ENCODE assay signal across 24 mouse cellular contexts in genomic region chr12:86469919-86470318, GRCm38 (mm10).
DNase-seq lines count a peak whose midpoint lies in the region; ATAC-seq and TF ChIP-seq lines count a peak whose summit lies in the region.
"Had no signal": no experiment of that assay in that cellular context is flagged by ENCODE, and none has a peak within 500 bp of the region (broad histone marks: within the 10 kb centered on the region; RNA-seq: fewer than 3 reads in every experiment).

No protein-coding gene starts in this region.

- H3K9me3 ChIP-seq in limb, embryonic 11.5 days (ENCODE audit: control insufficient read depth, low read length), result no peaks in the 10 kb centered on the region
- H3K9me3 ChIP-seq in limb, embryonic 10.5 days (replicated peaks), result no peaks in the 10 kb centered on the region
- no peaks in the 10 kb centered on the region for H3K9me3 ChIP-seq in midbrain, postnatal 0 days (ENCODE audit: low read length)
- no peaks in the 10 kb centered on the region for H3K9me3 ChIP-seq in midbrain, embryonic 11.5 days (ENCODE audit: control insufficient read depth, low read length)
- no peaks in the 10 kb centered on the region for H3K9me3 ChIP-seq in kidney, embryonic 14.5 days (ENCODE audit: control insufficient read depth, low read length)
- H3K9me3 ChIP-seq: embryonic facial prominence, embryonic 10.5 days; G1E; heart, embryonic 13.5 days; hindbrain, embryonic 12.5 days; midbrain, embryonic 13.5 days had no signal

- no peaks in the 10 kb centered on the region for H3K4me1 ChIP-seq in limb, embryonic 11.5 days (ENCODE audit: control insufficient read depth, insufficient read depth, low read length)
- peaks cover 3% of the 10 kb centered on the region; the same call in 1 of the 2 replicates for H3K4me1 ChIP-seq in limb, embryonic 10.5 days
- H3K4me1 ChIP-seq in midbrain, postnatal 0 days (ENCODE audit: insufficient read depth, low read length), result no peaks in the 10 kb centered on the region
- no peaks in the 10 kb centered on the region for H3K4me1 ChIP-seq in midbrain, embryonic 11.5 days (ENCODE audit: control insufficient read depth, insufficient read depth, low read length)
- H3K4me1 ChIP-seq in kidney, embryonic 14.5 days (ENCODE audit: control insufficient read depth, insufficient read depth, low read length), result no peaks in the 10 kb centered on the region
- H3K4me1 ChIP-seq: hindbrain, embryonic 12.5 days; midbrain, embryonic 13.5 days had no signal

- H3K27me3 ChIP-seq in limb, embryonic 11.5 days (ENCODE audit: control insufficient read depth, insufficient read depth, low read length), result no peaks in the 10 kb centered on the region
- peaks cover 18% of the 10 kb centered on the region for H3K27me3 ChIP-seq in limb, embryonic 10.5 days (ENCODE audit: low read depth, poor library complexity, severe bottlenecking)
- no peaks in the 10 kb centered on the region for H3K27me3 ChIP-seq in midbrain, postnatal 0 days (ENCODE audit: insufficient read depth, low read length)
- H3K27me3 ChIP-seq in midbrain, embryonic 11.5 days (ENCODE audit: control insufficient read depth, insufficient read depth, low read length), result no peaks in the 10 kb centered on the region
- H3K27me3 ChIP-seq in kidney, embryonic 14.5 days (ENCODE audit: control insufficient read depth, insufficient read depth, low read length), result no peaks in the 10 kb centered on the region
- H3K27me3 ChIP-seq: midbrain, embryonic 13.5 days had no signal

- ATAC-seq in limb, embryonic 11.5 days (ENCODE audit: insufficient number of reproducible peaks, low FRiP score, low TSS enrichment, low read depth), result no peak
- ATAC-seq in midbrain, postnatal 0 days (ENCODE audit: low FRiP score), result peak; percentile 13; the same call in 1 of the 2 replicates
- ATAC-seq in midbrain, embryonic 11.5 days (ENCODE audit: low FRiP score), result no peak
- no peak for ATAC-seq in kidney, embryonic 14.5 days (ENCODE audit: low FRiP score, low TSS enrichment)
- ATAC-seq in megakaryocyte progenitor cell, adult 5-6 weeks (replicated peaks; ENCODE audit: poor library complexity), result no peak
- ATAC-seq: forebrain, embryonic 16.5 days; midbrain, embryonic 13.5 days; Patski had no signal

- H3K4me2 ChIP-seq in limb, embryonic 11.5 days (ENCODE audit: low read depth, severe bottlenecking), result no peak overlapping the region
- H3K4me2 ChIP-seq in midbrain, postnatal 0 days (ENCODE audit: low read depth, low read length, poor library complexity, severe bottlenecking), result no peak overlapping the region
- H3K4me2 ChIP-seq in midbrain, embryonic 11.5 days, result no peak overlapping the region
- H3K4me2 ChIP-seq in kidney, embryonic 14.5 days (replicated peaks; ENCODE audit: low read depth, low read length), result no peak overlapping the region
- H3K4me2 ChIP-seq: heart, embryonic 13.5 days; hindbrain, embryonic 12.5 days; midbrain, embryonic 13.5 days had no signal

- no peak overlapping the region for H3K4me3 ChIP-seq in limb, embryonic 11.5 days (ENCODE audit: low read depth, low read length)
- H3K4me3 ChIP-seq in limb, embryonic 10.5 days, result no peak overlapping the region
- H3K4me3 ChIP-seq in midbrain, postnatal 0 days (ENCODE audit: low read depth, low read length), result no peak overlapping the region
- H3K4me3 ChIP-seq in midbrain, embryonic 11.5 days (ENCODE audit: low read depth, low read length), result no peak overlapping the region
- no peak overlapping the region for H3K4me3 ChIP-seq in kidney, embryonic 14.5 days (ENCODE audit: low read length)
- H3K4me3 ChIP-seq: embryonic facial prominence, embryonic 10.5 days; heart, embryonic 13.5 days; hindbrain, embryonic 12.5 days; midbrain, embryonic 13.5 days had no signal

- peak; percentile 29 for DNase-seq in limb, embryonic 11.5 days (ENCODE audit: low spot score)
- no peak for DNase-seq in limb, embryonic 10.5 days (ENCODE audit: low spot score)
- DNase-seq in midbrain, postnatal 0 days (ENCODE audit: low spot score), result no peak
- DNase-seq in midbrain, embryonic 11.5 days (ENCODE audit: low spot score, missing footprints), result no peak
- peak; percentile 2 for DNase-seq in c-Kit-positive CD71-positive TER-119-positive erythroid progenitor cells, embryonic 14.5 days (ENCODE audit: low spot score)
- DNase-seq in cerebellum, adult 9-10 months, result no peak
- DNase-seq: adrenal gland, postnatal 10 days; cerebellum, postnatal 10 days; gastrocnemius, postnatal 25 days; heart, adult 18-20 months; heart, postnatal 14 days; kidney, adult 11 months; kidney, postnatal 4 days; right cerebral cortex, postnatal 14 days; thymus, adult 2 months had no signal

- H3K36me3 ChIP-seq in limb, embryonic 11.5 days (ENCODE audit: control insufficient read depth, insufficient read depth, low read length), result no peaks in the 10 kb centered on the region
- H3K36me3 ChIP-seq in limb, embryonic 10.5 days, result no peaks in the 10 kb centered on the region
- H3K36me3 ChIP-seq in midbrain, postnatal 0 days (ENCODE audit: insufficient read depth, low read length), result no peaks in the 10 kb centered on the region
- no peaks in the 10 kb centered on the region for H3K36me3 ChIP-seq in midbrain, embryonic 11.5 days (ENCODE audit: control insufficient read depth, insufficient read depth, low read length)
- H3K36me3 ChIP-seq in kidney, embryonic 14.5 days (ENCODE audit: control insufficient read depth, insufficient read depth, low read length), result no peaks in the 10 kb centered on the region
- H3K36me3 ChIP-seq: embryonic facial prominence, embryonic 10.5 days; G1E; heart, embryonic 13.5 days; hindbrain, embryonic 12.5 days; midbrain, embryonic 13.5 days had no signal

- no peak overlapping the region for H3K27ac ChIP-seq in limb, embryonic 11.5 days (replicated peaks; ENCODE audit: low read depth, low read length)
- H3K27ac ChIP-seq in limb, embryonic 10.5 days, result no peak overlapping the region
- H3K27ac ChIP-seq in midbrain, postnatal 0 days (ENCODE audit: low read depth, low read length), result no peak overlapping the region
- no peak overlapping the region for H3K27ac ChIP-seq in midbrain, embryonic 11.5 days (ENCODE audit: low read depth, low read length)
- H3K27ac ChIP-seq in kidney, embryonic 14.5 days (ENCODE audit: low read depth, low read length), result no peak overlapping the region
- H3K27ac ChIP-seq: embryonic facial prominence, embryonic 10.5 days; heart, embryonic 13.5 days; hindbrain, embryonic 12.5 days; midbrain, embryonic 13.5 days had no signal

- no peak overlapping the region for H3K9ac ChIP-seq in limb, embryonic 11.5 days (ENCODE audit: low read length)
- H3K9ac ChIP-seq in midbrain, postnatal 0 days (replicated peaks; ENCODE audit: low read length, poor library complexity, severe bottlenecking), result no peak overlapping the region
- H3K9ac ChIP-seq in midbrain, embryonic 11.5 days (ENCODE audit: low read length), result no peak overlapping the region
- no peak overlapping the region for H3K9ac ChIP-seq in kidney, embryonic 14.5 days (ENCODE audit: low read depth, low read length)
- H3K9ac ChIP-seq: heart, embryonic 13.5 days; hindbrain, embryonic 12.5 days; midbrain, embryonic 13.5 days had no signal

- WGBS in limb, embryonic 11.5 days, result 40% methylated on average over 23 of the region's 23 CpGs
- WGBS in limb, embryonic 10.5 days, result 48% methylated on average over 23 of the region's 23 CpGs
- whole genome bisulfite sequencing in midbrain, postnatal 0 days, result 55% methylated on average over 23 of the region's 23 CpGs
- WGBS in midbrain, embryonic 11.5 days, result 63% methylated on average over 23 of the region's 23 CpGs
- WGBS in kidney, embryonic 14.5 days, result 59% methylated on average over 23 of the region's 23 CpGs

- no peak for TF ChIP-seq CTCF in midbrain, postnatal 0 days (IDR thresholded peaks at IDR 0.05)

Comparison
In these comparisons a context has a peak if more than half of its experiments do, and no peak if none do; other contexts are left out.
1. DNase-seq: peak in limb, embryonic 11.5 days (single experiment) and c-Kit-positive CD71-positive TER-119-positive erythroid progenitor cells, embryonic 14.5 days (single experiment); none in limb, embryonic 10.5 days (single experiment), midbrain, postnatal 0 days (single experiment), midbrain, embryonic 11.5 days (single experiment) and cerebellum, adult 9-10 months (single experiment).